8 mouse cellular contexts compared by ENCODE assay signal in genomic region chr4:130878273-130879047, GRCm38 (mm10). TPM values are rescaled to one million over a fixed set of nuclear protein-coding genes. Genes with fewer than 3 reads are reported as not detected.
DNase-seq lines count a peak whose midpoint lies in the region; ATAC-seq and TF ChIP-seq lines count a peak whose summit lies in the region.

No protein-coding gene starts in this region.

- TF ChIP-seq CTCF in heart, postnatal 0 days (IDR thresholded peaks at IDR 0.05; ENCODE audit: low read depth) = peak; percentile 94

- no peaks in the 10 kb centered on the region for H3K36me3 ChIP-seq in forebrain, embryonic 12.5 days (replicated peaks)
- H3K36me3 ChIP-seq in heart, postnatal 0 days (replicated peaks; ENCODE audit: control insufficient read depth, insufficient read depth, low read length) = no peaks in the 10 kb centered on the region
- no peaks in the 10 kb centered on the region for H3K36me3 ChIP-seq in liver, embryonic 15.5 days (replicated peaks)
- H3K36me3 ChIP-seq in neural tube, embryonic 13.5 days = no peaks in the 10 kb centered on the region

- peaks cover 25% of the 10 kb centered on the region for H3K4me1 ChIP-seq in forebrain, embryonic 12.5 days
- H3K4me1 ChIP-seq in heart, postnatal 0 days (ENCODE audit: control insufficient read depth, insufficient read depth) = peaks cover 9% of the 10 kb centered on the region
- H3K4me1 ChIP-seq in liver, embryonic 15.5 days (replicated peaks) = no peaks in the 10 kb centered on the region
- peaks cover 46% of the 10 kb centered on the region for H3K4me1 ChIP-seq in neural tube, embryonic 13.5 days (replicated peaks)

- peak overlapping the region; percentile 49 for H3K4me2 ChIP-seq in forebrain, embryonic 12.5 days
- H3K4me2 ChIP-seq in heart, postnatal 0 days (ENCODE audit: low read depth, low read length) = peak overlapping the region; percentile 53
- peak overlapping the region; percentile 33; the same call in 1 of the 2 replicates for H3K4me2 ChIP-seq in liver, embryonic 15.5 days
- peak overlapping the region; percentile 47 for H3K4me2 ChIP-seq in neural tube, embryonic 13.5 days

- H3K27ac ChIP-seq in forebrain, embryonic 12.5 days = no peak overlapping the region
- H3K27ac ChIP-seq in heart, postnatal 0 days (ENCODE audit: low read depth) = peak overlapping the region; percentile 51; the same call in 1 of the 2 replicates
- no peak overlapping the region for H3K27ac ChIP-seq in liver, embryonic 15.5 days (replicated peaks)
- H3K27ac ChIP-seq in neural tube, embryonic 13.5 days (replicated peaks) = peak overlapping the region; percentile 70

- H3K4me3 ChIP-seq in forebrain, embryonic 12.5 days (replicated peaks) = peak overlapping the region; percentile 16; the same call in 1 of the 2 replicates
- H3K4me3 ChIP-seq in heart, postnatal 0 days (ENCODE audit: low read depth, low read length) = 0 out of 2 replicates have a peak overlapping the region, but pooled peaks have one; percentile 14
- H3K4me3 ChIP-seq in liver, embryonic 15.5 days (replicated peaks) = no peak overlapping the region
- H3K4me3 ChIP-seq in neural tube, embryonic 13.5 days = 0 out of 2 replicates have a peak overlapping the region, but pooled peaks have one; percentile 16

- WGBS in forebrain, embryonic 12.5 days = 6% methylated on average over 21 of the region's 21 CpGs
- WGBS in heart, postnatal 0 days = 5% methylated on average over 21 of the region's 21 CpGs
- 8% methylated on average over 21 of the region's 21 CpGs for WGBS in liver, embryonic 15.5 days (ENCODE audit: insufficient replicate concordance)
- WGBS in neural tube, embryonic 13.5 days = 3% methylated on average over 21 of the region's 21 CpGs

- no peaks in the 10 kb centered on the region for H3K9me3 ChIP-seq in forebrain, embryonic 12.5 days
- no peaks in the 10 kb centered on the region for H3K9me3 ChIP-seq in heart, postnatal 0 days (replicated peaks; ENCODE audit: control insufficient read depth, low read length)
- H3K9me3 ChIP-seq in liver, embryonic 15.5 days (replicated peaks) = no peaks in the 10 kb centered on the region
- no peaks in the 10 kb centered on the region for H3K9me3 ChIP-seq in neural tube, embryonic 13.5 days

- peak overlapping the region; percentile 33; the same call in 1 of the 2 replicates for H3K9ac ChIP-seq in forebrain, embryonic 12.5 days
- H3K9ac ChIP-seq in heart, postnatal 0 days (replicated peaks; ENCODE audit: low read depth, low read length) = 0 out of 2 replicates have a peak overlapping the region, but pooled peaks have one; percentile 21
- no peak overlapping the region for H3K9ac ChIP-seq in liver, embryonic 15.5 days
- peak overlapping the region; percentile 57 for H3K9ac ChIP-seq in neural tube, embryonic 13.5 days

- TF ChIP-seq EP300 in heart, postnatal 0 days (IDR thresholded peaks at IDR 0.05; ENCODE audit: low read depth) = no peak

- peak; percentile 84 for ATAC-seq in forebrain, embryonic 12.5 days (ENCODE audit: low FRiP score)
- ATAC-seq in heart, postnatal 0 days (ENCODE audit: insufficient read depth, low read depth) = peak; percentile 69
- no peak for ATAC-seq in liver, embryonic 15.5 days (ENCODE audit: insufficient read depth)
- ATAC-seq in neural tube, embryonic 13.5 days (ENCODE audit: low read depth) = peak; percentile 89

- peak; percentile 90 for DNase-seq in CD4-positive, CD25-positive, alpha-beta regulatory T cell, adult 2 months (ENCODE audit: low read depth, low spot score)
- peak; percentile 31 for DNase-seq in c-Kit-negative CD71-positive TER-119-positive erythroid progenitor cells, embryonic 14.5 days (ENCODE audit: low read depth, low spot score)
- peak; percentile 89 for DNase-seq in heart, postnatal 0 days (ENCODE audit: low spot score)
- peak; percentile 87 to 96 for DNase-seq in kidney, postnatal 36 days
- peak; percentile 56 for DNase-seq in telencephalon, adult 2 months (ENCODE audit: low read depth, low spot score)

- H3K27me3 ChIP-seq in forebrain, embryonic 12.5 days = peaks cover 52% of the 10 kb centered on the region
- H3K27me3 ChIP-seq in heart, postnatal 0 days (ENCODE audit: control insufficient read depth, insufficient read depth, low read length) = peaks cover 7% of the 10 kb centered on the region; the same call in 1 of the 2 replicates
- peaks cover 22% of the 10 kb centered on the region for H3K27me3 ChIP-seq in liver, embryonic 15.5 days
- peaks cover 59% of the 10 kb centered on the region for H3K27me3 ChIP-seq in neural tube, embryonic 13.5 days

RNA-seq across cellular contexts. Expression of gene Laptm5, which starts 34.5 kb away (rescaled TPM):
- polyA plus RNA-seq in forebrain, embryonic 12.5 days (2016; fragmentation: Nextera tagmentation; extraction: Ambion mirVana) = 16.8 and 17.0 TPM in 2 replicates
- total RNA-seq in heart, postnatal 0 days (2014; rRNA removed; ENCODE audit: low replicate concordance) = 15.9 and 21.6 TPM in 2 replicates
- 14.7 and 15.6 TPM in 2 replicates for polyA plus RNA-seq in heart, postnatal 0 days (2015; fragmentation: Nextera tagmentation; extraction: Ambion mirVana)
- polyA plus RNA-seq in liver, embryonic 15.5 days (2015; fragmentation: Nextera tagmentation; extraction: Ambion mirVana) = 80.7 and 81.0 TPM in 2 replicates
- polyA plus RNA-seq in neural tube, embryonic 13.5 days (2015; fragmentation: Nextera tagmentation; extraction: Ambion mirVana) = 31.6 and 31.7 TPM in 2 replicates

Comparison
In these comparisons a context has a peak if more than half of its experiments do, and no peak if none do; other contexts are left out.
1. DNase-seq: peak in every context shown above with its lines; median percentile 92 in kidney, postnatal 36 days; 90 in CD4-positive, CD25-positive, alpha-beta regulatory T cell, adult 2 months; 89 in heart, postnatal 0 days; 56 in telencephalon, adult 2 months; 31 in c-Kit-negative CD71-positive TER-119-positive erythroid progenitor cells, embryonic 14.5 days.
2. H3K27ac ChIP-seq: peak in heart, postnatal 0 days (single experiment) and neural tube, embryonic 13.5 days (single experiment); none in forebrain, embryonic 12.5 days (single experiment) and liver, embryonic 15.5 days (single experiment).
3. Peak in every context shown above with its lines, with median percentiles within 50 percentile points of each other: H3K4me2 ChIP-seq.